Comparison of ENCODE assay signal across 10 mouse cellular contexts in the genomic region with DNA sequence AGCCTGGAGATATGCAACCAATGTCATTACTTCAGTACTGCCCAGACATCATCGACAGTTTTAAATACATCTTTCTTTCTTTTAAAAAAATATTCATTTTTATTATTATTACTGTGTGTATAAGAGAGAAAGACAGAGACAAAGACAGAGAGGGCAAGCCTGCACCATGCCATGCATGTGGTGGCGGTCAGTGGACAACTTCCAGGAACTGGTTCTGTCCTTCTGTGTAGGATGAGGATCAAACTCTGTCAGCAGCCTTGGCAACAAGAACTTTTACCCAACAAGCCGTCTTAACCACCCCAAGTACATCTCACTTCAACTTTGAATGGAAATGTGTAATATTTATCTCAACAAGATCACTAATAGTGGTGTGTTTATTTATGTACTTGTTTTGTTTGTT. TPM values are rescaled to one million over a fixed set of nuclear protein-coding genes. Genes with fewer than 3 reads are reported as not detected.
DNase-seq lines count a peak whose midpoint lies in the region; ATAC-seq and TF ChIP-seq lines count a peak whose summit lies in the region.
"Had no signal": no experiment of that assay in that cellular context is flagged by ENCODE, and none has a peak within 500 bp of the region (broad histone marks: within the 10 kb centered on the region; RNA-seq: fewer than 3 reads in every experiment).

No protein-coding gene starts in this region.

- no peaks in the 10 kb centered on the region for H3K36me3 ChIP-seq in hindbrain, embryonic 15.5 days
- no peaks in the 10 kb centered on the region for H3K36me3 ChIP-seq in hindbrain, embryonic 14.5 days (replicated peaks; ENCODE audit: control insufficient read depth, insufficient read depth)
- no peaks in the 10 kb centered on the region for H3K36me3 ChIP-seq in lung, embryonic 14.5 days (ENCODE audit: insufficient read depth)

- no peaks in the 10 kb centered on the region for H3K27me3 ChIP-seq in hindbrain, embryonic 15.5 days
- no peaks in the 10 kb centered on the region for H3K27me3 ChIP-seq in hindbrain, embryonic 14.5 days (ENCODE audit: control insufficient read depth, insufficient read depth, low read length)
- peaks cover 7% of the 10 kb centered on the region for H3K27me3 ChIP-seq in lung, embryonic 14.5 days (ENCODE audit: insufficient read depth, low read length)

- no peak for DNase-seq in hindbrain, embryonic 14.5 days (ENCODE audit: low spot score)
- DNase-seq in lung, embryonic 14.5 days = no peak
- DNase-seq in lung, postnatal 14 days = no peak
- DNase-seq in cerebellum, postnatal 36 days = peak; percentile 62 to 63
- peak; percentile 2 for DNase-seq in lung, postnatal 36 days
- no peak for DNase-seq in retina, embryonic 14.5 days (ENCODE audit: low spot score)
- no peak for DNase-seq in Muller cell, postnatal 12 days (ENCODE audit: inconsistent ontology term)
- DNase-seq: gastrocnemius, postnatal 10 days; right cerebral cortex, postnatal 14 days had no signal

- H3K4me3 ChIP-seq in hindbrain, embryonic 15.5 days = no peak overlapping the region
- no peak overlapping the region for H3K4me3 ChIP-seq in hindbrain, embryonic 14.5 days (replicated peaks; ENCODE audit: low read length)
- H3K4me3 ChIP-seq in lung, embryonic 14.5 days (ENCODE audit: low read depth, low read length) = peak overlapping the region; percentile 45

- no peak for ATAC-seq in hindbrain, embryonic 15.5 days (ENCODE audit: low FRiP score, low read depth)
- ATAC-seq in hindbrain, embryonic 14.5 days (ENCODE audit: low FRiP score) = no peak
- 0 out of 2 replicates have a peak, but pooled peaks have one; percentile 41 for ATAC-seq in lung, embryonic 14.5 days (ENCODE audit: insufficient read depth)

- 92% methylated on average over 3 of the region's 3 CpGs for WGBS in hindbrain, embryonic 15.5 days
- WGBS in hindbrain, embryonic 14.5 days = 87% methylated on average over 3 of the region's 3 CpGs
- WGBS in lung, embryonic 14.5 days = 63% methylated on average over 3 of the region's 3 CpGs

- 0 out of 2 replicates have a peak, but pooled peaks cover 2% of the 10 kb centered on the region for H3K4me1 ChIP-seq in hindbrain, embryonic 15.5 days (replicated peaks)
- peaks cover 9% of the 10 kb centered on the region; the same call in 1 of the 2 replicates for H3K4me1 ChIP-seq in hindbrain, embryonic 14.5 days (replicated peaks; ENCODE audit: control insufficient read depth, insufficient read depth, low read length)
- no peaks in the 10 kb centered on the region for H3K4me1 ChIP-seq in lung, embryonic 14.5 days (ENCODE audit: insufficient read depth)

- peak overlapping the region; percentile 89; the same call in 1 of the 2 replicates for H3K4me2 ChIP-seq in hindbrain, embryonic 15.5 days
- no peak overlapping the region for H3K4me2 ChIP-seq in hindbrain, embryonic 14.5 days (replicated peaks)
- H3K4me2 ChIP-seq in lung, embryonic 14.5 days = peak overlapping the region; percentile 77

- no peak overlapping the region for H3K9ac ChIP-seq in hindbrain, embryonic 15.5 days
- H3K9ac ChIP-seq in hindbrain, embryonic 14.5 days = no peak overlapping the region
- H3K9ac ChIP-seq in lung, embryonic 14.5 days = no peak overlapping the region

- no peak for TF ChIP-seq CTCF in lung, embryonic 14.5 days (IDR thresholded peaks at IDR 0.05; ENCODE audit: low read depth)

- H3K9me3 ChIP-seq in hindbrain, embryonic 15.5 days = no peaks in the 10 kb centered on the region
- H3K9me3 ChIP-seq in hindbrain, embryonic 14.5 days (ENCODE audit: control insufficient read depth, low read length) = no peaks in the 10 kb centered on the region
- H3K9me3 ChIP-seq in lung, embryonic 14.5 days (ENCODE audit: low read depth, low read length) = no peaks in the 10 kb centered on the region

- no peak overlapping the region for H3K27ac ChIP-seq in hindbrain, embryonic 15.5 days (replicated peaks)
- no peak overlapping the region for H3K27ac ChIP-seq in hindbrain, embryonic 14.5 days
- no peak overlapping the region for H3K27ac ChIP-seq in lung, embryonic 14.5 days (ENCODE audit: low read depth)

RNA-seq across cellular contexts. Expression of gene Exph5, which starts 40.5 kb away (rescaled TPM):
- 0.34 and 0.35 TPM in 2 replicates for polyA plus RNA-seq in hindbrain, embryonic 15.5 days (2015; fragmentation: Nextera tagmentation; extraction: Ambion mirVana)
- 0.35 and 0.53 TPM in 2 replicates for polyA plus RNA-seq in hindbrain, embryonic 14.5 days (2014; fragmentation: Nextera tagmentation; extraction: Ambion mirVana)
- 5.0 and 5.6 TPM in 2 replicates for polyA plus RNA-seq in lung, embryonic 14.5 days (2014; fragmentation: Nextera tagmentation; extraction: Ambion mirVana)

RNA-seq across cellular contexts. Expression of gene Kdelc2, which starts 41.8 kb away (rescaled TPM):
- 6.8 and 7.9 TPM in 2 replicates for polyA plus RNA-seq in hindbrain, embryonic 15.5 days (2015; fragmentation: Nextera tagmentation; extraction: Ambion mirVana)
- polyA plus RNA-seq in hindbrain, embryonic 14.5 days (2014; fragmentation: Nextera tagmentation; extraction: Ambion mirVana) = 6.6 and 7.7 TPM in 2 replicates
- polyA plus RNA-seq in lung, embryonic 14.5 days (2014; fragmentation: Nextera tagmentation; extraction: Ambion mirVana) = 43.5 and 43.9 TPM in 2 replicates

Comparison
In these comparisons a context has a peak if more than half of its experiments do, and no peak if none do; other contexts are left out.
1. DNase-seq: peak in cerebellum, postnatal 36 days (2 of 2) and lung, postnatal 36 days (single experiment); none in hindbrain, embryonic 14.5 days (single experiment), lung, embryonic 14.5 days (single experiment), lung, postnatal 14 days (single experiment), retina, embryonic 14.5 days (single experiment) and Muller cell, postnatal 12 days (single experiment).